Mouse (Mus musculus) CD4-positive helper T cell, adult 2 months (primary cell): ENCODE measurements around the gene Lamtor2.

Source experiments
- DNase-seq: peaks from one replicate; pipeline ENCODE4 v3.0.0-alpha.2; 2012; ENCODE audit warnings: low read depth, missing footprints, low spot score

The Lamtor2 gene

DNA sequence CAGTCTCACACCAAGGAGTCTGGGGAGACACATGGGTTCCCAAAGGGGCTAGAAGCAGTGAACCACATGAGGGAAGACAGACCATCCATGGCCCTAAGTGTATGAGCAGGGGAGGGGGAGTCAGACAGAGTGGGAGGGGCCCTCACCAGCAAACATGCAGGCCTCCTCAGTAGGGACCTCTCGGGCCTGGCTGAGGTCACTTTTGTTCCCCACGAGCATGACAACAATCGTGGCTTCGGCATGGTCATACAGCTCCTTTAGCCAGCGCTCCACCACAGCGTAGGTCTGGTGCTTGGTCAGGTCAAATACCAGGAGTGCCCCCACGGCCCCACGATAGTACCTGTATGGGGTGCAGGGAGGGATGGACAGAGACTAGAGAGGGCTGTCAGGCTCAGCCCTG lies 9.7 kb downstream of the Lamtor2 start:
- DNase-seq: no peak

DNA sequence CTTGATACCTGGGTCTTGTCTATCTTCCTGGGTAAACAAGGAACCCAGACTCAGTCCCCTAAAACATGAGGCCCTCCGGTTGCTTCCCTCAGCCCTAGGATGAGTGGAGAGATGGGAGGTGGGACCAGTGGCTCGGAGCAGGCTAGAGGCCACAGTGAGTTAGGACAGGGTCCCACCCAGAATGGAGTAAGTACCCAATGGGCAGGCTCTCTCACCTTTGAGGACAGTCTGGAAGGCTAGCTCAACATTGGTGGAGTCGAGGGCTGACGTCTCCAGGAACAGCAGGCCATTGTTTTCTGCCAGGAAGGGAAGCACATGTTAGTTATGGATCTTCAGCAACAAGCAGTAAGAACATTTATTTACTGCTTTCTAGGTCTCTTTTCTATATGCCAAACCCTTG lies 10.4 kb downstream of the Lamtor2 start:
- DNase-seq: no peak

DNA sequence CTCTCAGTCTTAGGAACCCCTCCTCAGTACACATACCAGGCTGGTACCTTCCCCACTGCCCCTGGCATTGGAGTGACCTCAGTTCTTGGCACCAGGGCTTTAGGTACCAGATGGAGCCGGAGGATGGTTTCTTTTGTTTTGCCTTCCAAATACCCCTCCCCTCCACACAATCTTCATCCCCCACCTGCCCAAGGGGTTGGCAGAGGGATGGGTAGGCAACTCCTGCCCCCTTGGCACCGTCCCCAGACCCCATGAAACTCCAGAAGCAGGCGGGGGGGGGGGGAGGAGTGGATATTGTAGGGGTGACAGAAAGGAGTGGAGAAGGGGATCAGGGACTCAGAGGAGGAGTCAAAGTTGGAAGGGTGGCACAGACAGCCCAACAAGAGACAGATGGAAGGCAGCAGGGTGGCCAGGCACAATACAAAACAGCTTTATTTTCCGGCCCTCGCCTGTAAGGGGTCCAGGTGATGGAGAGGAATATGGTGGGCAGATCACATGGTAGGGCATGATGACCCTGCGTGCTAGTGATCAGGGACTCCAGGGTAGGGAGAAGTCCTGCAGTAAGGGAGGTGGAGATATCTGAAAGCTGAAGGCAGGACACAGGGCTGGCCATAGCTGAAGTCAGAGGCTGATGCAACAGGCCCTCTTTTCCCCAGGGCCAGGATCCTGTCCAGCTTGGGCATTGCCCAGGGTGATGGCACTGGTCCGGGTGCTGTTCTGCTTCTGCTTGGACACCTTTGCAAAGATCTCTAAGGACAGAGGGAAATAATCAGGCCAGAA lies 11.1 kb downstream of the Lamtor2 start:
- no peak for DNase-seq

DNA sequence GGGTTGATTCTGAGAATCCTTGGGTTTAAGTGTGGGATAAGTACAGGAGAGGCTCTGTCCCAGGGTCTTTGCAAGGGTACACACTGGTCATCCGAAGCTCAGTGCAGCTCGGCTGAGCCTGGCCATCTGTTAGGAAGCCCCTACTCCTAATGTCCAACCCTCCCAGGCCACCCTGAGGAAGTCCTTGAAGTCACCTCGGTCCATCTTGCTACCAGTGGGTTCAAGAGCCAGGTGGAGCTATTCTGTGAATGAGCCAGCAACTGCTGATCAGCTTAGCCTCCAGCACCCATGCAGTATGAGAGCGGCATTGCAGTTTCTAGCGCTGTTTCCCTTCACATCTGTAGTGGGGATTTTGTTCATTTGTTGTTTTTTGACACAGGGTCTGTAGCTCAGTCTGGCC lies 12.8 kb downstream of the Lamtor2 start:
- no peak for DNase-seq

DNA sequence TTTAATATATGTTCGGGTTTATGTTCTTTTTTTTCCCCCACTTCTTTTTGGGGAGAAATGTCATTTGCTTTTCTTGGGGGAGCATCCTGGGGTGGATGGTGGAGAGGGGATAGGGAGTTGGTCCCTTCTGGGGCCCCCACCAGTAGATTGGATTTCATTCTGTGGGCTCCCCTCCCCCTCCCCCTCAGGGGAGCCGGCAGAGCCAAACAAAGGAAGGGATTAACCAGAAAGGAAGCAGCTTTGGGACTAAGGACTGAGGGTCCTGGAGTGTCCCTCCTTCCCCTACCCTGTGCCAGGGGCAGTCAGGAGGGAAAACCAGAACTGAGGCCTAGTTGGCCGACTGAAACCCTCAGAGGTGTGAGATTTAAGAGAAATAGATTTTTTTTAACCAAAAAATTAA lies 13.5 kb downstream of the Lamtor2 start:
- DNase-seq: no peak

DNA sequence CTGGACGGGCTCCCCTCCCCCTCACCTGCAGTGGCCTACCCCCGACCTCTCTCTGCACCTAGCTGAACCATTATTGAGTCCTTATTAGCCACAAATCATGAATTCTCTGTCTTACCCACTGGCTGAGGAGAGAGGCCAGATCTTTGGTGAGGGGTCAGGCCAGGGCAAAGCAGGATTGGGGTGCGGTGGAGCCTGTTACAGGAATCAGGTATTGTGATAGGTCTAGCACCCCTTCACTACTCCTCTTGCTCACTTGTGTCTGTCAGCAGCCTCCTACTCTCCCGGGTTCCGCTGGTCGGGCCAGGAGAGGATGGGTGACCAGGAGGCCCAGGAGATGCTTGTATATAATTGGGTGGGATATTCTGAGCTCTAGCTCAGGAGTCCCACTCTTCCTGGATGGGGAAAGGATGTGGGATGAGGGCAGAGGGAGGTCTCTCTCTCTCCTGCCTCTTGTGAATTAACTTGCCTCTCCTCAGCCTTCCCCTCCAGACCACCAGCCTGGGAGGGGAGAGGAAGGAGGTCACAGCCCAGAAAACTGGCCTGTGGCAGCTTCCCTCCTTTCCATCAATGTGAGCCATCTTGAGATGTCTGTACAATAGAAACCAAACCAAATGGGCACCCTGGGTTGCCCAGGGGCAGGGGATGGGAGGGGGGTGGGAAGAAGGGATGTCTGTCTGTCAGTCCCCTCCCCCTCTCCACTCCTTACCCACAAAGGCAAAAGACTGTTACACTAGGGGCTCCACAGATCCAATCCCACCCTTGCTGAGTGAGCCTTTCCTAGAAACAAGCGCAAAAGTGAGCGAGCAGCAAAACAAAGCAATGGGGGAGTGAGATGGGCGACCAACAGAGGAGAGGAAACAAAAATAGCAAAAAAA lies 14.4 kb downstream of the Lamtor2 start:
- no peak for DNase-seq

DNA sequence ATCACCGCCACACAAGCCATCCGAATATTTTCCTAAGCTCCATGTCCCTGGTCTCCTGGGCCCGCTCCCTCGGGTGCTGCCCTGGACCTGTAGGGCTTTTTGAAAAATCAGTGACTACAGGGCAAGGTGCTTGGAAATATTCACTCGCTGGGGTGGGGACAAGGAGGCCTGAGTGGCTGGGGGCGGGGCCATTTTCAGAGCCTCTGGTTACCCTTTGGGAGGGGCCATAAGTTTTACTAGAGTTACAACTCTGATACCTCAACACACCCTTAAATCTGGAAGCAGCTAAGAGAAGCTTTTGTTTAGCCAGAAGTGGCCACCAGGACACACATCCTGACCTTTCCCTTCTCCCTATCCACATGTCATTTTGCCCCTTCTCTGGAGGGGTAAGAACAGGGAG lies 15.7 kb downstream of the Lamtor2 start:
- DNase-seq: no peak

DNA sequence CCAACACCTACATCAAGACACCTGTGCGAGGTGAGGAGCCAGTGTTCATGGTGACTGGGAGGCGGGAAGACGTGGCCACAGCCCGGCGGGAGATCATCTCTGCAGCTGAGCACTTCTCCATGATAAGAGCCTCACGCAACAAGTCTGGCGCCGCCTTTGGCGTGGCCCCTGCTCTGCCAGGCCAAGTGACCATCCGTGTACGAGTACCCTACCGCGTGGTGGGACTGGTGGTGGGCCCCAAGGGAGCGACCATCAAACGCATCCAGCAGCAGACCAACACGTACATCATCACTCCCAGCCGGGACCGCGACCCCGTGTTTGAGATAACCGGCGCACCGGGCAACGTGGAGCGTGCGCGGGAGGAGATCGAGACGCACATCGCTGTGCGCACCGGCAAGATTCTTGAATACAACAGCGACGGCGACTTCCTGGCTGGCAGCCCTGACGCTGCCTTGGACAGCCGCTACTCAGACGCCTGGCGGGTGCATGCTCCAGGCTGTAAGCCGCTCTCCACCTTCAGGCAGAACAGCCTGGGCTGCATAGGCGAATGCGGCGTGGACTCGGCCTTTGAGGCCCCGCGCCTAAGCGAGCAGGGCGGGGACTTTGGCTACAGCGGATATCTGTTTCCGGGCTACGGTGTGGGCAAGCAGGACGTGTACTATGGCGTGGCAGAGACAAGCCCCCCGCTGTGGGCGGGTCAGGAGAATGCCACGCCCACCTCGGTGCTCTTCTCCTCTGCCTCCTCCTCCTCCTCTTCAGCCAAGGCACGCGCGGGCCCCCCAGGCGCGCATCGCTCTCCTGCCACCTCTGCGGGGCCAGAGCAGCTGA lies 16.6 kb downstream of the Lamtor2 start:
- peak; percentile 27 for DNase-seq

DNA sequence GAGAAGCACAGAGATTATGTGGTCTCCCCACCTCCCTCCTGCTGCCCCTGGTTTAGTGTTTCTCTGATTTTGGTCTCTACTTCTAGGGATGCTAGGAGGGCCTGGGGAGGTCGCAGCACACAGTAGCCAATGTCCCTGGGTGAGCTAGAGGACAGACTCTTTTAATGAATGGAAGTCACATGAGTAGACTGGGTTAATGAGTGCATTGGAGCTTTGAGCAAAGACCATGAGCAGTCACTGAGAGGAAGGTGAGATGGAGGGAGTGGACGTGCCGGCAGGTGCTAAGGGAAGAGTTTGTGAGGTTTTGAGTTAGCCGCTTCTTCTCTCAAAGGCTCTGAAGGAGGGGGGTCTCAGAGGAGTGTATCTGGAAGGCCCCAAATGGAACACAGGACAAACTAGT lies 17.3 kb downstream of the Lamtor2 start:
- no peak for DNase-seq

DNA sequence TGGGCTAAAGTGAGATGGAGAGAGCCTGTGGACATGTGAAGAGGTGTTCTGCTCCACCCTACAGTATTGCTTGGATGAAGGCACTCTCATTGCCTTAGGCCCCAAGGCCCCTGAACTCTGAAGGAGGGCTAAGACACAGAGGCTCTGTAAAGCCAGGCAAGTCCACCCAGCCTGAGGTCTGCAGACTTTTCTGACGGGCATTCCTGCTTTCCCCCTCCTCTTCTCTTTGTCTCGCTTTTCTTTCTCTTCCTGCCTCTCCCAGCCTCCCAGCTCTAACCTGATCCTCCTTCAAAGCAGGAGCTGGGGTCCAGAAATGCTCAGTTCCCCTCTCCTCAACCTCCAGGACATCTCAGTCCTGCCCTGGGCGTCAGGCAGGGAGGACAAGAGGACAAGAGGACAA lies 17.9 kb downstream of the Lamtor2 start:
- no peak for DNase-seq

DNA sequence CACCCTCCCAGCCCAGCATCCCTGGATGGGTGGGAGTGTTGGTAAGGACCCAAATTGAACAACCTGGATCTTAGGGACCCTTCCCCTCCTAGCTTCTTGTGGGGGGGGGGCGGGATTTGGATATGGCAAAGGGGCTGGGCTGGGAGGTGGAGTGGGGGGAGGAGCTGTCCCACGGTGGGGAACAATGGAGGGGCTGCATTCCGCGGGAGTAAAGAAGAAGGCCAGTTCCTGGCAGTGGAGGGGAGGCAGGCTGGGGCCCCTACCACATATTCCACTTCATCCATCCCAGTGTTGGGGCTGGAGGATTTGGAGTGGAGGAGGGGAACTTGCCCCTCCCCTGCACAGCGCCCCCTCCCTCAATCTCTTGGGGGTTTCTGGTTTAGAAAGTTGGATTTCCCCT lies 19.2 kb downstream of the Lamtor2 start:
- no peak for DNase-seq

DNA sequence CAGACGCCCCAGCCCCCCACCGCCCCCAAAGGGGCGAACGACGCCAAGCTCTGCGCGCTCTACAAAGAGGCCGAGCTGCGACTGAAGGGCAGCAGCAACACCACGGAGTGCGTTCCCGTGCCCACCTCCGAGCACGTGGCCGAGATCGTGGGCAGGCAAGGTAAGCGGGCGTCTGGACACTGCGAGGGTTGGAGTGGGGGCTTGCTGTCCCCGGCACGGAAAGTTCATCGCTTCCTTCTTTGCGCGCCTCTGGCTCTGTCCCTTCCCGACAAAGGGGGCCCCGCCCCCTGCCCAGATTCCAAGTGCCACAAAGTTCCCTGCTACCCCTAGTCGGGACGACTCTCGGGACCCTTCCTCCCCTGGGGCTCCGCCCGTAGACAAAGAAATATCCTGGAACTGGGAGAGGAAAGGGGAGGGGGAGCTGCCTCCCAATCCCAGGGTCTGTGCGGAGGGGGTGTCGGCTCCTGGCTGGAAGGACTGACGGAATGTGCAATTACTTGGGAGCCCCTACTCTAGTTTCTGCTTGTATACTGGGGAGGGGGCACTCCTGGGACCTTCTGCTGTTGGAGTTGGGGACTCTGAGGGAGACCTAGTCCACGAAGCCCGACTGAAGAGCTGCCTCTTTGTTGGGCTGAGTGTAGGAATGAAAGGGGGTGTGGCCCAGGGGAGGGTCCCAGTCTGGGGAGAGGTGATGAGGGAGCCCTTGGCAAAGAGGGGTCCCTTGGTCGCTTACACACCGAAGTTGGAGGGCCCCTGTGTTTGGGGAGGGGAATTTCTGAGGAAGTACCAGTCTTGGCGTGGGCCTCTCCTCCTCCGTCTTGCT lies 20.0 kb downstream of the Lamtor2 start:
- peak; percentile 28 for DNase-seq

DNA sequence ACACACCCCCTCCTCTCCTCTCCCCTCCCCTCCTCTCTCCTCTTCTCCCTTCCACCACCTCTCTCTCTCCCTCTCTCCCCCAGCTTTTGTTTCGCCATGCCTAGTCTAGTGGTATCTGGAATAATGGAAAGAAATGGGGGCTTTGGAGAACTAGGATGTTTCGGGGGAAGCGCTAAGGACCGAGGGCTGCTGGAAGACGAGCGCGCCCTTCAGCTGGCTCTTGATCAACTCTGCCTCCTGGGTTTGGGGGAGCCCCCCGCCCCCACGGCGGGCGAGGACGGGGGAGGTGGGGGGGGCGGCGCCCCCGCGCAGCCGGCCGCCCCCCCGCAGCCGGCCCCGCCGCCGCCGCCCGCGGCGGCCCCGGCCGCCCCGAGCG lies 20.6 kb downstream of the Lamtor2 start, which contains the start of gene Mex3a:
Gene Mex3a (plus strand): TSS at position 97 of the 376 bp plus-strand sequence.
- no peak for DNase-seq

DNA sequence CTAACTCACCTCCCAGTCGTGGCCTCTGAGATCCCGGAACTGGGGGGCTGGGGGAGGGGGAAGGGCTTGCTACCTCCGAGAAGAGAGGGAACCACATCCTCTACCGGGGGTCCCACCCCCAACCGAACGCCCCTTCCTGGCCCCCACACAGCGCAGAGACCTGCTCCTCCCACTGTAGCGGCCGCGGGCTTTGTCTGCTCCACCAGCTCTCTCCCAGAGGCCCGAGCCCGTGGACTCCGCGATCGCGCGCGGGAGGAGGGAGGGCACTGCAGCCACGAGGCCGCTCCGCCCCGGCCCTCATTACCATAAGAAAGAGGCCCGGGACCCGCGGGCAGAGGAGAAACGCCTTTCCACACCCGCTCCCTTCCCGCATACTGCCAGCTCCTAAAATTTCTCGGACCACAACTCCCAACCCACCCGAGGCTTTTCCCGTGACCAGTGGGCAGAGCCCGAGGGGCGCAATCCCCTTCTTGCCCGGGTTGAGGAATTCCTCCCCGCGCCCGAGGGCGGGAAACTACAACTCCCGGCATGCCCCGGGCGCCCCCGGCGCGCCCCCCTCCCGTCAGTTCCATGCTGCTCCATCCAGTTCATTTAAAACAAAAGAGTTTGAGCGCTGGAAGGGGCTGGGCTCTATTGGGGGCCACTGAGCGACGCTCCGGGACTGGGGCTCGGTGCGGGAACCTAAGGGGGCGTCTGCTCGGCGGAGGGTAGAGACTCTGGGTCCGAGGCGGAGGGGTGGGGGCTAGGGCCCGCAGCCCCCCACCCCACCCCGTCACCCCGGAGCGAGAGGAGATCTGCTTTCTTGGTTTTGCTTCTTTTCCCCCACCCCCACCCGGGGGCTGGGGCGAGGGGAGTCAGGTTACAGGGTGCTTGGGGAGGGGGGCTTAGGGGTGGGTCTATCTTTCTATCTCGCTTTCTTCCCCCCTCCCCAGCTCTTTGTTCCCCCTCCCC lies 21.3 kb downstream of the Lamtor2 start:
- peak; percentile 85 for DNase-seq

DNA sequence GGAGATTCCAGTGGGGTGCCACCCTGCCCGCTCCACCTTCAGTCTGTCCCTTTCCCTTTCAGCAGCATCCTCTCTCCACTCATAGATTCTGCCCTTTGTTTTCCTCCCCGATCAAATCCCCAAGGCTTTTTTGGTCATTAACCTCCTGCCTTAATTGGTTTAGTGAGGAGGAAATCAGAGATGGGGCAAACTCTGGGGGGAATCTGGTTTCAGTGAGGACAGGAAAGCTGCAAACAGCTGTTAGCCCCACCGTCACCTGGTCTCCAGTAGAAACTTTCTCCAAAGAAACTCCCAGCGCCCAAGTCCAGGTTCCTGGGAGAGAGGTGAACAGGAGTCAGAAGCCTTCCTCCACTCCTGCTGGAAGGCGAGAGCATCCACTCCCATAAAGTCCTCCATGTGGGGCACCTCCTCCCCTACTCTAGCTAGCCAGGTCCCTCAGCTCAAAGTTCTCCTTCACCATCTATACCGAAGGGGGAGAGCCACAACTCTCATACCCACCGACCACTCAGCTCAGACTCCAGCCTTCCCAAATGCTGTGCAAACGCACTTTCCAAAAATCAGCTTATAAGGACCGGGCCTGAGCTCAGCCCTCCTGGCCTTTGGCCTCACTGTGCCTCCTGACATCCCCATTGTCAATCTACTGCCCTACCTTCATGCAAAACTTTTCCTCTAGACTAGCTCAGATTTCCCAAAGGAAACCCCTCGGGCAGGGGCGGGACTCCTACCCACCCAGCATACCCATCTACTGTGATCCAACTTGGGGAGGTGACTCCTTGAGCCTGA lies 22.6 kb downstream of the Lamtor2 start:
- DNase-seq: no peak

DNA sequence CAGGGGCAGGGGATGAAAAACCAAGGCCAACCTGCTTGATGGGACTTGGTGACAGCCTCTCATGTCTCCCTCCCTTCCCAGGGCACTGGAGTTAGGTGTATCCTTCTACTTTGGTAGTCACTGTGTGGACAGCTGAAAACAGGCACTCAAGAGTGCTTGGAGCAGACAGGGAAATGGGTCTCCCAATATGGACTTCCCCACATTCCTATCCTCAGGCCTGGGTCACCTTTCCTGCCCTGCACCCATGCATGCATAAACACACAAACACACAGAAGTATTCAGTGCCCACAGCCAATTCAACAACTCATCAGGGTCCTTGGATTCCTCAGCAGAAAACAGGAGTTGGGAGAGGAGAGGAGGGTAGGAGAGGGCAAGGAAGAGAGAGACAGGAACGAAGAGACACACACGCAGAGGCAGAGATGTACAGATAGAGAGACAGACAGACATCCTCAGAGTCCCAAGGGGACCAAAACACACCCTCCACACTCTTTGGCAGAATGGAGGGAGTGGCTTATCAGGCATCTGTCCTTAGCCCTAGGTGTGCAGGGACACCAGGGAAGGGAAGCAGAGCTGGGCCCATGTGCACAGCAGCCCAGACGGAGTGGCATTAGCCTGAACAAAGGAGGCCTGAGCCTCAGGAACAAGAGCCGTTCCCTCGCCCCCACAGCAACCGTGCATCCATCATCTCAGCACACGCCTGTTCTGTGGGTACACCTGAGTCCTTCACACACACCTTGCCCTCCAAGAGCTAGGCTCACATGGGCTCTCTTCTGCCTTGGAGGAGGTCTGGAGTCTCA lies 23.5 kb downstream of the Lamtor2 start:
- DNase-seq: no peak

DNA sequence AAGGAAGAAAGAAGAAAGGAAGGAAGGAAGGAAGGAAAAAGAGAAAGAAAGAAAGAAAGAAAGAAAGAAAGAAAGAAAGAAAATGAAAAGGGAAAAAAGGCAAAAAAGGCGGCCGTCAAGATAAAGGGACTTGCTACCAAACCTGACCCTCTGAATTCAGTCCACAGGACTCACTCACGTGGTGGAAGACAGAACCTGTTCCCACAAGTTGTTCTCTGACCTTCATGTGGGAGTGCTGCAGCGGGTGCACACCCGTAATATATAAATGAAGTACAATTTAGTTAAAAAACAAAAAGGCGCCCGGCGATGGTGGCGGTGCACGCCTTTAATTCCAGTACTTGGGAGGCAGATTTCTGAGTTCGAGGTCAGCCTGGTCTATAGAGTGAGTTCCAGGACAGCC lies 24.2 kb downstream of the Lamtor2 start:
- DNase-seq: no peak

DNA sequence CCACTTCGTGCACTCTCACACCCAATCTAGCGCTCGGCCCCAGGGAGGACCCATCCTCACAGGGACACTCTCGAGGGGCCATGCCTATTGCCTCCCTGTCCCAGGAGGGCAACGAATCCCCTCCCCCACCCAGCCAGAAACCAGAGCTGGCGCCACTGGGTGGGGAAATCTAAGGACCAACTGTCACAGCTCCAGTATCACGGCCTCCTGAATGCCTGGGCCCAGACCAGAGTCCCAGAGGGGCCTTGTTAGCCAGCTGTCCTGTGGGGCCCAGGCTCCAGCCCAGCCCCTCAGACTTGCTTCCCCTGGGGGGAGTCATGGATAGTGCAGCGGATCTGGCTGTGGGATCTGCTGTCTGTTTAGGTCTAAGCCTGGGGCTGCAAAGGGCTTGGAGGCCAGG lies 25.3 kb downstream of the Lamtor2 start:
- DNase-seq: no peak
